Mouse (Mus musculus): ENCODE data around the gene Tmem95. TPM values are rescaled to one million over a fixed set of nuclear protein-coding genes. Genes with fewer than 3 reads are reported as not detected.

Gene Tmem95
- polyA plus RNA-seq, 1 experiment from 2014 or later, result not detected

GRCm38 (mm10) chr11:69884663-69885062, 6.8 kb upstream of the Tmem95 start:
- Histone ChIP-seq H3K27me3 (replicated peaks; ENCODE audit: control insufficient read depth, insufficient read depth, low read length) (0 out of 2 replicates have a peak, but pooled peaks cover 7% of the 10 kb centered on the region), H3K4me3 (ENCODE audit: low read depth, low read length) (no peak overlapping the region), H3K4me1 (ENCODE audit: control insufficient read depth, insufficient read depth, low read length) (peaks cover 4% of the 10 kb centered on the region), H3K36me3 (ENCODE audit: control insufficient read depth, insufficient read depth, low read length) (no peaks in the 10 kb centered on the region), H3K4me2 (ENCODE audit: low read length) (no peak overlapping the region), H3K9me3 (replicated peaks; ENCODE audit: control insufficient read depth, low read length) (no peaks in the 10 kb centered on the region), H3K9ac (ENCODE audit: low read length) (no peak overlapping the region), H3K27ac (ENCODE audit: low read depth, low read length) (no peak overlapping the region)
- DNase-seq (ENCODE audit: low spot score), result no peak
- WGBS, result 88% methylated on average over 8 of the region's 8 CpGs
- ATAC-seq, result no peak

- WGBS, result 87% methylated on average over 9 of the region's 9 CpGs
- no peak overlapping the region for H3K27ac ChIP-seq (ENCODE audit: low read depth, low read length)
- DNase-seq (ENCODE audit: low spot score) (no peak), ATAC-seq (no peak)
- H3K4me1 ChIP-seq (ENCODE audit: control insufficient read depth, insufficient read depth, low read length), result peaks cover 4% of the 10 kb centered on the region
- no peak overlapping the region for H3K4me3 ChIP-seq (ENCODE audit: low read depth, low read length)
- no peak overlapping the region for H3K4me2 ChIP-seq (ENCODE audit: low read length)
- no peaks in the 10 kb centered on the region for H3K9me3 ChIP-seq (replicated peaks; ENCODE audit: control insufficient read depth, low read length)
- H3K36me3 ChIP-seq (ENCODE audit: control insufficient read depth, insufficient read depth, low read length), result no peaks in the 10 kb centered on the region
- 0 out of 2 replicates have a peak, but pooled peaks cover 7% of the 10 kb centered on the region for H3K27me3 ChIP-seq (replicated peaks; ENCODE audit: control insufficient read depth, insufficient read depth, low read length)
- no peak overlapping the region for H3K9ac ChIP-seq (ENCODE audit: low read length)
These were observed 6.4 kb upstream of the Tmem95 start for GRCm38 (mm10) chr11:69884240-69884639.

- Histone ChIP-seq H3K27ac (ENCODE audit: low read depth, low read length) (no peak overlapping the region), H3K9ac (ENCODE audit: low read length) (no peak overlapping the region), H3K36me3 (ENCODE audit: control insufficient read depth, insufficient read depth, low read length) (no peaks in the 10 kb centered on the region), H3K4me1 (ENCODE audit: control insufficient read depth, insufficient read depth, low read length) (peaks cover 4% of the 10 kb centered on the region), H3K4me3 (ENCODE audit: low read depth, low read length) (no peak overlapping the region), H3K27me3 (replicated peaks; ENCODE audit: control insufficient read depth, insufficient read depth, low read length) (0 out of 2 replicates have a peak, but pooled peaks cover 7% of the 10 kb centered on the region), H3K4me2 (ENCODE audit: low read length) (no peak overlapping the region), H3K9me3 (replicated peaks; ENCODE audit: control insufficient read depth, low read length) (no peaks in the 10 kb centered on the region)
- DNase-seq (ENCODE audit: low spot score), result no peak
- ATAC-seq, result no peak
- 85% methylated on average over 8 of the region's 8 CpGs for WGBS
These were observed 5.8 kb upstream of the Tmem95 start for GRCm38 (mm10) chr11:69883527-69884151.

GRCm38 (mm10) chr11:69883066-69883465, 5.2 kb upstream of the Tmem95 start:
- Histone ChIP-seq H3K9me3 (replicated peaks; ENCODE audit: control insufficient read depth, low read length) (no peaks in the 10 kb centered on the region), H3K9ac (ENCODE audit: low read length) (no peak overlapping the region), H3K4me2 (ENCODE audit: low read length) (no peak overlapping the region), H3K36me3 (ENCODE audit: control insufficient read depth, insufficient read depth, low read length) (no peaks in the 10 kb centered on the region), H3K27me3 (replicated peaks; ENCODE audit: control insufficient read depth, insufficient read depth, low read length) (0 out of 2 replicates have a peak, but pooled peaks cover 7% of the 10 kb centered on the region), H3K4me3 (ENCODE audit: low read depth, low read length) (no peak overlapping the region), H3K4me1 (ENCODE audit: control insufficient read depth, insufficient read depth, low read length) (peaks cover 4% of the 10 kb centered on the region), H3K27ac (ENCODE audit: low read depth, low read length) (no peak overlapping the region)
- DNase-seq (ENCODE audit: low spot score) (no peak), ATAC-seq (no peak)
- 65% methylated on average over 4 of the region's 4 CpGs for WGBS

- ATAC-seq (no peak), DNase-seq (ENCODE audit: low spot score) (no peak)
- Histone ChIP-seq H3K4me3 (ENCODE audit: low read depth, low read length) (peak overlapping the region; percentile 29; the same call in 1 of the 2 replicates), H3K4me1 (ENCODE audit: control insufficient read depth, insufficient read depth, low read length) (peaks cover 4% of the 10 kb centered on the region), H3K9me3 (replicated peaks; ENCODE audit: control insufficient read depth, low read length) (no peaks in the 10 kb centered on the region), H3K27ac (ENCODE audit: low read depth, low read length) (no peak overlapping the region), H3K4me2 (ENCODE audit: low read length) (peak overlapping the region; percentile 62), H3K27me3 (replicated peaks; ENCODE audit: control insufficient read depth, insufficient read depth, low read length) (0 out of 2 replicates have a peak, but pooled peaks cover 7% of the 10 kb centered on the region), H3K9ac (ENCODE audit: low read length) (no peak overlapping the region), H3K36me3 (ENCODE audit: control insufficient read depth, insufficient read depth, low read length) (no peaks in the 10 kb centered on the region)
- 59% methylated on average over 21 of the region's 21 CpGs for WGBS
These were observed 4.2 kb upstream of the Tmem95 start for GRCm38 (mm10) chr11:69881787-69882670.

- under 1% methylated on average over 46 of the region's 46 CpGs for WGBS
- H3K4me3 ChIP-seq (ENCODE audit: low read depth, low read length), result peak within 1 kb of the TSS; percentile 29
- peak within 1 kb of the TSS; percentile 62 for H3K4me2 ChIP-seq (ENCODE audit: low read length)
- ATAC-seq (peak; percentile 83), DNase-seq (ENCODE audit: low spot score) (peak; percentile 59)
- peak within 1 kb of the TSS; percentile 51 for H3K9ac ChIP-seq (ENCODE audit: low read length)
- H3K27me3 ChIP-seq (replicated peaks; ENCODE audit: control insufficient read depth, insufficient read depth, low read length), result 0 out of 2 replicates have a peak, but pooled peaks cover 7% of the 10 kb centered on the region
- H3K4me1 ChIP-seq (ENCODE audit: control insufficient read depth, insufficient read depth, low read length), result peaks cover 4% of the 10 kb centered on the region
- H3K36me3 ChIP-seq (ENCODE audit: control insufficient read depth, insufficient read depth, low read length), result no peaks in the 10 kb centered on the region
- peak within 1 kb of the TSS; percentile 10; the same call in 1 of the 2 replicates for H3K27ac ChIP-seq (ENCODE audit: low read depth, low read length)
- H3K9me3 ChIP-seq (replicated peaks; ENCODE audit: control insufficient read depth, low read length), result no peaks in the 10 kb centered on the region
These were observed 3.2 kb upstream of the Tmem95 start, which contains the start of gene Kctd11 for GRCm38 (mm10) chr11:69880853-69881603. TSS of gene Kctd11 (minus strand) at chr11:69881406.

- H3K4me2 ChIP-seq (ENCODE audit: low read length), result peak overlapping the region; percentile 62
- H3K36me3 ChIP-seq (ENCODE audit: control insufficient read depth, insufficient read depth, low read length), result no peaks in the 10 kb centered on the region
- 0 out of 2 replicates have a peak, but pooled peaks cover 7% of the 10 kb centered on the region for H3K27me3 ChIP-seq (replicated peaks; ENCODE audit: control insufficient read depth, insufficient read depth, low read length)
- peaks cover 4% of the 10 kb centered on the region for H3K4me1 ChIP-seq (ENCODE audit: control insufficient read depth, insufficient read depth, low read length)
- peak; percentile 71 for DNase-seq (ENCODE audit: low spot score)
- ATAC-seq, result peak; percentile 45
- under 1% methylated on average over 18 of the region's 18 CpGs for WGBS
- peak overlapping the region; percentile 10; the same call in 1 of the 2 replicates for H3K27ac ChIP-seq (ENCODE audit: low read depth, low read length)
- peak overlapping the region; percentile 29 for H3K4me3 ChIP-seq (ENCODE audit: low read depth, low read length)
- H3K9me3 ChIP-seq (replicated peaks; ENCODE audit: control insufficient read depth, low read length), result no peaks in the 10 kb centered on the region
- H3K9ac ChIP-seq (ENCODE audit: low read length), result peak overlapping the region; percentile 51
These were observed 2.7 kb upstream of the Tmem95 start for GRCm38 (mm10) chr11:69880506-69880852.

GRCm38 (mm10) chr11:69879711-69880110, 1.9 kb upstream of the Tmem95 start:
- H3K27ac ChIP-seq (ENCODE audit: low read depth, low read length), result no peak overlapping the region
- peaks cover 4% of the 10 kb centered on the region for H3K4me1 ChIP-seq (ENCODE audit: control insufficient read depth, insufficient read depth, low read length)
- DNase-seq (ENCODE audit: low spot score) (no peak), ATAC-seq (no peak)
- H3K4me2 ChIP-seq (ENCODE audit: low read length), result peak overlapping the region; percentile 62
- H3K9ac ChIP-seq (ENCODE audit: low read length), result peak overlapping the region; percentile 10; the same call in 1 of the 2 replicates
- H3K9me3 ChIP-seq (replicated peaks; ENCODE audit: control insufficient read depth, low read length), result no peaks in the 10 kb centered on the region
- no peak overlapping the region for H3K4me3 ChIP-seq (ENCODE audit: low read depth, low read length)
- 66% methylated on average over 15 of the region's 15 CpGs for WGBS
- no peaks in the 10 kb centered on the region for H3K36me3 ChIP-seq (ENCODE audit: control insufficient read depth, insufficient read depth, low read length)
- H3K27me3 ChIP-seq (replicated peaks; ENCODE audit: control insufficient read depth, insufficient read depth, low read length), result 0 out of 2 replicates have a peak, but pooled peaks cover 7% of the 10 kb centered on the region
